Mouse (Mus musculus) heart, postnatal 0 days (tissue): ENCODE data around the gene Sec24c. TPM values are rescaled to one million over a fixed set of nuclear protein-coding genes. Genes with fewer than 3 reads are reported as not detected.

Source experiments
- ATAC-seq: fragments of 200-750 bp; cut with Nextera tagmentation; 2 replicates; pipeline ENCODE4 v1.8.0; 2017; ENCODE audit warnings: low read depth, moderate number of reproducible peaks, moderate library complexity; ENCODE audit not compliant: insufficient read depth
- DNase-seq: peaks from one replicate; pipeline ENCODE4 v3.0.0-alpha.2; 2016; ENCODE audit warnings: low spot score
- H3K27ac ChIP-seq: fragments of 300-500 bp; sonication (generic); 2 replicates; pipeline ENCODE4 v1.5.1; 2014; ENCODE audit warnings: low read depth, mild to moderate bottlenecking
- H3K27me3 ChIP-seq: fragments of 300-500 bp; sonication (generic); 2 replicates; pipeline ENCODE4 v1.6.1; 2014; ENCODE audit warnings: low read length, mixed read lengths; ENCODE audit not compliant: control insufficient read depth, insufficient read depth
- H3K36me3 ChIP-seq: fragments of 300-500 bp; sonication (generic); replicated peaks from 2 replicates; pipeline ENCODE4 v1.6.1; 2014; ENCODE audit warnings: low read length, mixed read lengths; ENCODE audit not compliant: control insufficient read depth, insufficient read depth
- H3K4me1 ChIP-seq: fragments of 300-500 bp; sonication (generic); 2 replicates; pipeline ENCODE4 v1.6.1; 2014; ENCODE audit warnings: antibody characterized with exemption; ENCODE audit not compliant: control insufficient read depth, insufficient read depth
- H3K4me2 ChIP-seq: fragments of 300-500 bp; sonication (generic); 2 replicates; pipeline ENCODE4 v1.6.1; 2014; ENCODE audit warnings: low read depth, mild to moderate bottlenecking, low read length, moderate library complexity
- H3K4me3 ChIP-seq: fragments of 300-500 bp; sonication (generic); 2 replicates; pipeline ENCODE4 v1.5.1; 2014; ENCODE audit warnings: low read depth, low read length
- H3K9ac ChIP-seq: fragments of 300-500 bp; sonication (generic); replicated peaks from 2 replicates; pipeline ENCODE4 v1.6.1; 2014; ENCODE audit warnings: low read depth, low read length, mixed read lengths
- H3K9me3 ChIP-seq: fragments of 300-500 bp; sonication (generic); replicated peaks from 2 replicates; pipeline ENCODE4 v1.6.1; 2016; ENCODE audit warnings: low read length; ENCODE audit not compliant: control insufficient read depth
- CTCF ChIP-seq: IDR thresholded peaks from 2 replicates; pipeline ENCODE4 v1.5.1; 2016; ENCODE audit warnings: antibody characterized with exemption, control low read depth, low read depth
- EP300 ChIP-seq: IDR thresholded peaks from 2 replicates; pipeline ENCODE4 v1.6.1; 2016; ENCODE audit warnings: antibody characterized with exemption, low read depth
- WGBS: fragments of 180-500 bp; shearing (Covaris S2); extraction: QIAGEN DNeasy Blood & Tissue Kit; methylation state at CpG from one replicate; pipeline ENCODE4 v1.1.7; 2014; 5-methylcytosine and 5-hydroxymethylcytosine counted together
- polyA plus RNA-seq: library from polyadenylated mRNA; unstranded; fragments of >200 nt; fragmentation: Nextera tagmentation; extraction: Ambion mirVana; gene quantifications from 2 replicates; pipeline ENCODE4 v1.2.1, GENCODE M21; 2015
- total RNA-seq: library from RNA; depleted of rRNA; stranded (reverse); fragments of >200 nt; gene quantifications from 2 replicates; pipeline ENCODE4 v1.2.3, GENCODE M21; 2014; ENCODE audit warnings: low replicate concordance

Gene Sec24c
- total and polyA plus RNA-seq, 2 experiments from 2014 or later: 42.9 to 71.2 TPM

DNA sequence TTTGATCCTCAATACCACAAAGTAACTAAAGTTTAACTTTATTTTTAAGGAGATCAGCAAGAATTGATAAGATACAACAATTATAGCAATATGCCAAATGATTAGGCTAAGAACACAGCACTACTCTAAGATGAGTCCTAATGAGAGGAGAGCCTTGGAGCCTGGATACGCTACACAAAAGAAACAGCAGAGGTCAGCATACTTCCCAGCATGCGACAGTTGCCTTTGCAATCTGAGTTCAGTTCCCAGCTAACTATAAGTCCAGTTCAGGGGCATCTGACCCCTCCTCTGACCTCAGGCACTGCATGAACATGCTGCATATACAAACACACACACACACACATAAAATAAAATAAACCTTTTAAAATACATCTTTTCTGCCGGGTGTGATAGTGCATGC is 28.6 kb upstream of the Sec24c start:
- Histone ChIP-seq H3K4me1 (peaks cover 7% of the 10 kb centered on the region; the same call in 1 of the 2 replicates), H3K4me3 (no peak overlapping the region), H3K27ac (no peak overlapping the region), H3K9ac (no peak overlapping the region), H3K27me3 (no peaks in the 10 kb centered on the region), H3K4me2 (no peak overlapping the region), H3K9me3 (no peaks in the 10 kb centered on the region), H3K36me3 (no peaks in the 10 kb centered on the region)
- TF ChIP-seq CTCF (peak; percentile 37), EP300 (no peak)
- 41% methylated on average over 3 of the region's 3 CpGs for WGBS
- DNase-seq: no peak
- no peak for ATAC-seq

DNA sequence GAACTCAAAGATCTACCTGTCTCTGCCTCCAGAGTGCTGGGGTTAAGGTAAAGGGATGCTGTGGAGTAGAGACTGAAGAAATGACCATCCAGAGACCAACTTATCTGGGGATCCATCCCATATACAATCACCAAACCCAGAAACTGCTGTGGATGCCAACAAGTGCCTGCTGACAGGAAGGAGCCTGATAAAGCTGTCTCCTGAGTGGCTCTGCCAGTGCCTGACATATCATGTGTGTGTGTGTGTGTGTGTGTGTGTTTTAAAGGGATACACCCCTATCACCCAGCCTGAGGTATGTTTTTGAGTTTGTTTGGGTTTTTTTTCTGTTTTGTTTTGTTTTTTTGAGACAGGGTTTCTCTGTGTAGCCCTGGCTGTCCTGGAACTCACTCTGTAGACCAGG is 27.7 kb upstream of the Sec24c start:
- TF ChIP-seq CTCF (no peak), EP300 (no peak)
- ATAC-seq (no peak), DNase-seq (no peak)
- Histone ChIP-seq H3K9me3 (no peaks in the 10 kb centered on the region), H3K4me2 (no peak overlapping the region), H3K4me1 (peaks cover 7% of the 10 kb centered on the region; the same call in 1 of the 2 replicates), H3K9ac (no peak overlapping the region), H3K27ac (no peak overlapping the region), H3K27me3 (no peaks in the 10 kb centered on the region), H3K4me3 (no peak overlapping the region), H3K36me3 (no peaks in the 10 kb centered on the region)

DNA sequence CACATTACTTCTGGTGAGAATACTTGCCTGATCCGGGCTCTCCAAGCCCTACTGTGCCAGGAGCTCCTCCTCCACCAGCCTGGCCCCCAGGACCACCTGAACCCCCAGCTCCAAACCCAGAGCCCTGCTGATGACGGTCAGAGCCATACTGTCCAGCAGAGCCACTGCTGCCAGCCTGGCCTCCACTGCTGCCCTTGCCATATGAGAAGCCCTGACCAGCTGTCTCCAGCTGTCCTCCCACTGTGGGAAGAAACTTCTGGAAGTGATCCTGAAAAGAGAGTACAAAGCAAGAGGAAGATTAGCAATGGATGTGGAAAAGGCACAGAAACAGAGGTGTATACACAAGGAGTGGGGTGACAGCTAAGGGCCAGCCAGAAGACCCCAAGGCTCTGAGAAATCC is 23.1 kb upstream of the Sec24c start:
- H3K4me1 ChIP-seq: peaks cover 4% of the 10 kb centered on the region; the same call in 1 of the 2 replicates
- no peak overlapping the region for H3K9ac ChIP-seq
- no peaks in the 10 kb centered on the region for H3K36me3 ChIP-seq
- no peak overlapping the region for H3K4me2 ChIP-seq
- no peak overlapping the region for H3K27ac ChIP-seq
- DNase-seq: no peak
- H3K4me3 ChIP-seq: no peak overlapping the region
- no peaks in the 10 kb centered on the region for H3K9me3 ChIP-seq
- no peak for ATAC-seq
- H3K27me3 ChIP-seq: no peaks in the 10 kb centered on the region
- no peak for TF ChIP-seq CTCF
- no peak for TF ChIP-seq EP300
- 69% methylated on average over 2 of the region's 2 CpGs for WGBS

DNA sequence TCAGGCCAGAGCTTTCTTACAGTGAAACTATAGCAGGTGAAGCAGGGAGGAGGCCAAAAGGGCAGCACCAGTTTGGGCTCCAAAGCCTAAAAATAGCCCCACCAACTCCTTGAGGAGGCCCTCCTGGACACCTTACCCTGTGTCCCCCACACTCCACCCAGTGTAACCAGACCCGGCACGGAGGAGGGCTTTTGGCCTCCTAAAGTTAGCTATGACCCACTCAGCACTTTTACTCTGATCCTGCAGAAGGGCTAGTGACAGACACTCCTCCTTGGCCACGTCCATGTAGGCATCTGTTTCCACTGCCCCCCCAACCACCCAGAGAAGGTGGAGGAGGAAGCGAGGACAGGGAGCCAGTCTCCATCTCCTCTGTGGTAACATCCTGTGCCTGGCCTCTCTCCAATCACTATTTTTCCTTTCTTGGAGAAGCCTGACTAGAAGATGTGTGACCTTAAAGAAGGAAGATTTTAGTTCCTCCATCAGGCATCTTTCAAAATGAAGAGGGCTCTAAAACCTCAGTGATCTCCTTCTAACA is 22.3 kb upstream of the Sec24c start:
- Histone ChIP-seq H3K9ac (no peak overlapping the region), H3K9me3 (no peaks in the 10 kb centered on the region), H3K36me3 (no peaks in the 10 kb centered on the region), H3K4me2 (no peak overlapping the region), H3K4me1 (peaks cover 9% of the 10 kb centered on the region; the same call in 1 of the 2 replicates), H3K27me3 (no peaks in the 10 kb centered on the region), H3K27ac (no peak overlapping the region), H3K4me3 (no peak overlapping the region)
- WGBS: 47% methylated on average over 4 of the region's 4 CpGs
- TF ChIP-seq EP300 (no peak), CTCF (no peak)
- DNase-seq (no peak), ATAC-seq (no peak)

DNA sequence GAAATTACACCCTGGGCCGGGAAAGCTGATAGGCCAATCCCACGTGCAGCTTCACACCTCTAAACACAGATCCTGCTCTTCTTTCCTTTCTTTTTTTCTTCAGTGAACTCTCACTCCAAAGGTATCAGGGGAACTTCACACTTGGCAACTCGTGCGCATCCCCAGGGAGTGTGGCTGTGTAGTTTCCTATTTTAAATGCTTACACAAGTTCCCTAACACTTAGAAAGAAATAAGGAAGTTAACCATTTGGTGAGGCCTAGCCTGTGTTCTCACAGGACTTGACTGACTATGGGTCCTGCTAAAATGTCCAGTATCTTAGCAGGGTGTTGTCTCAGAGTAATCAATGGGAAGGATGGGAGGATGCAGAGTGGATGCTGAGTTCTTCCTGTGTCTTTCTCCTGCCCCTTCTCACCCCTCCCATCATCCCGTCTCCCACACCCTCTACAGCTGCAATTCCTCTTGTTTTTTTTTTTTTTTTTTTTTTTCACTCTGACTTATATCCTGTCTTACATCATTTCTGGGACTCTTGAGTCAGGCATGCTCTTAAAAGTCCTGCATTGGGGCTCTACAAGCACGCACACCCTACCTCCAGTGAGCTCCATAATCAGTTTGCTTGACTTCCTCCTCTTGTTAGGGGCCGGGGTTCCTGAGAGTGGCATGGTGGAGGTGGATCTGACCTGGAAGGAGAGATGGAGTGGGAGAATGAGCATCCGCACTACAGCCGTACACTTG is 19.3 kb upstream of the Sec24c start:
- Histone ChIP-seq H3K4me2 (no peak overlapping the region), H3K27me3 (no peaks in the 10 kb centered on the region), H3K4me1 (peaks cover 9% of the 10 kb centered on the region; the same call in 1 of the 2 replicates), H3K9ac (no peak overlapping the region), H3K36me3 (no peaks in the 10 kb centered on the region), H3K4me3 (no peak overlapping the region), H3K9me3 (no peaks in the 10 kb centered on the region), H3K27ac (peak overlapping the region; percentile 39)
- TF ChIP-seq EP300: no peak
- no peak for TF ChIP-seq CTCF
- DNase-seq (no peak), ATAC-seq (no peak; the same call in 1 of the 2 replicates)
- 54% methylated on average over 9 of the region's 9 CpGs for WGBS
